Mouse (Mus musculus): ENCODE results near the gene Fam45a. TPM values are rescaled to one million over a fixed set of nuclear protein-coding genes. Genes with fewer than 3 reads are reported as not detected.
A peak's percentile ranks its signal among the peaks of the same experiment; 100 is the strongest.

Gene Fam45a
- total and polyA plus RNA-seq, 2 experiments from 2014 or later, result 39.8 to 46.4 TPM

GRCm38 (mm10) chr19:60788214-60788960 lies 23.0 kb upstream of the Fam45a start:
- Histone ChIP-seq H3K9ac (replicated peaks; ENCODE audit: low read length, poor library complexity, severe bottlenecking) (no peak overlapping the region), H3K4me3 (ENCODE audit: low read depth, low read length) (peak overlapping the region; percentile 5; the same call in 1 of the 2 replicates), H3K9me3 (ENCODE audit: low read length) (no peaks in the 10 kb centered on the region), H3K4me2 (ENCODE audit: low read depth, low read length, poor library complexity, severe bottlenecking) (peak overlapping the region; percentile 73), H3K27ac (ENCODE audit: low read depth, low read length) (no peak overlapping the region), H3K4me1 (ENCODE audit: insufficient read depth, low read length) (peaks cover 3% of the 10 kb centered on the region; the same call in 1 of the 2 replicates), H3K27me3 (ENCODE audit: insufficient read depth, low read length) (no peaks in the 10 kb centered on the region), H3K36me3 (ENCODE audit: insufficient read depth, low read length) (no peaks in the 10 kb centered on the region)
- DNase-seq (ENCODE audit: low spot score), result no peak
- WGBS, result 39% methylated on average over 6 of the region's 6 CpGs
- TF ChIP-seq CTCF (IDR thresholded peaks at IDR 0.05), result no peak
- no peak for ATAC-seq (ENCODE audit: low FRiP score)

GRCm38 (mm10) chr19:60789452-60789851 lies 21.9 kb upstream of the Fam45a start:
- H3K36me3 ChIP-seq (ENCODE audit: insufficient read depth, low read length), result no peaks in the 10 kb centered on the region
- H3K9me3 ChIP-seq (ENCODE audit: low read length), result no peaks in the 10 kb centered on the region
- peaks cover 3% of the 10 kb centered on the region; the same call in 1 of the 2 replicates for H3K4me1 ChIP-seq (ENCODE audit: insufficient read depth, low read length)
- DNase-seq (ENCODE audit: low spot score) (no peak), ATAC-seq (ENCODE audit: low FRiP score) (no peak)
- H3K27me3 ChIP-seq (ENCODE audit: insufficient read depth, low read length), result no peaks in the 10 kb centered on the region
- no peak for TF ChIP-seq CTCF (IDR thresholded peaks at IDR 0.05)
- peak overlapping the region; percentile 97 for H3K4me3 ChIP-seq (ENCODE audit: low read depth, low read length)
- 2% methylated on average over 7 of the region's 7 CpGs for WGBS
- H3K4me2 ChIP-seq (ENCODE audit: low read depth, low read length, poor library complexity, severe bottlenecking), result peak overlapping the region; percentile 73
- peak overlapping the region; percentile 100 for H3K9ac ChIP-seq (replicated peaks; ENCODE audit: low read length, poor library complexity, severe bottlenecking)
- peak overlapping the region; percentile 98; the same call in 1 of the 2 replicates for H3K27ac ChIP-seq (ENCODE audit: low read depth, low read length)

GRCm38 (mm10) chr19:60789919-60790506 lies 21.4 kb upstream of the Fam45a start:
- peak; percentile 42 for DNase-seq (ENCODE audit: low spot score)
- Histone ChIP-seq H3K27ac (ENCODE audit: low read depth, low read length) (peak overlapping the region; percentile 98), H3K9ac (replicated peaks; ENCODE audit: low read length, poor library complexity, severe bottlenecking) (peak overlapping the region; percentile 100), H3K4me3 (ENCODE audit: low read depth, low read length) (peak overlapping the region; percentile 97), H3K9me3 (ENCODE audit: low read length) (no peaks in the 10 kb centered on the region), H3K4me2 (ENCODE audit: low read depth, low read length, poor library complexity, severe bottlenecking) (peak overlapping the region; percentile 73), H3K4me1 (ENCODE audit: insufficient read depth, low read length) (peaks cover 3% of the 10 kb centered on the region; the same call in 1 of the 2 replicates), H3K36me3 (ENCODE audit: insufficient read depth, low read length) (no peaks in the 10 kb centered on the region), H3K27me3 (ENCODE audit: insufficient read depth, low read length) (no peaks in the 10 kb centered on the region)
- WGBS, result under 1% methylated on average over 47 of the region's 60 CpGs
- ATAC-seq (ENCODE audit: low FRiP score), result peak; percentile 74
- TF ChIP-seq CTCF (IDR thresholded peaks at IDR 0.05), result no peak

- H3K27me3 ChIP-seq (ENCODE audit: insufficient read depth, low read length), result no peaks in the 10 kb centered on the region
- no peaks in the 10 kb centered on the region for H3K36me3 ChIP-seq (ENCODE audit: insufficient read depth, low read length)
- peak within 1 kb of the TSS; percentile 100 for H3K9ac ChIP-seq (replicated peaks; ENCODE audit: low read length, poor library complexity, severe bottlenecking)
- WGBS, result under 1% methylated on average over 51 of the region's 57 CpGs
- peak; percentile 96 for ATAC-seq (ENCODE audit: low FRiP score)
- DNase-seq (ENCODE audit: low spot score), result peak; percentile 97
- H3K4me1 ChIP-seq (ENCODE audit: insufficient read depth, low read length), result peaks cover 3% of the 10 kb centered on the region; the same call in 1 of the 2 replicates
- peak within 1 kb of the TSS; percentile 98 for H3K27ac ChIP-seq (ENCODE audit: low read depth, low read length)
- H3K4me3 ChIP-seq (ENCODE audit: low read depth, low read length), result peak within 1 kb of the TSS; percentile 97
- TF ChIP-seq CTCF (IDR thresholded peaks at IDR 0.05), result peak; percentile 36
- H3K4me2 ChIP-seq (ENCODE audit: low read depth, low read length, poor library complexity, severe bottlenecking), result peak within 1 kb of the TSS; percentile 73
- no peaks in the 10 kb centered on the region for H3K9me3 ChIP-seq (ENCODE audit: low read length)
Observed at GRCm38 (mm10) chr19:60790551-60791161, 20.7 kb upstream of the Fam45a start, which contains the start of gene Eif3a. Gene Eif3a, minus strand, starts transcription at chr19:60790658.

- Histone ChIP-seq H3K27me3 (ENCODE audit: insufficient read depth, low read length) (no peaks in the 10 kb centered on the region), H3K4me3 (ENCODE audit: low read depth, low read length) (peak overlapping the region; percentile 97), H3K9ac (replicated peaks; ENCODE audit: low read length, poor library complexity, severe bottlenecking) (peak overlapping the region; percentile 100), H3K27ac (ENCODE audit: low read depth, low read length) (peak overlapping the region; percentile 98), H3K9me3 (ENCODE audit: low read length) (no peaks in the 10 kb centered on the region), H3K36me3 (ENCODE audit: insufficient read depth, low read length) (no peaks in the 10 kb centered on the region), H3K4me2 (ENCODE audit: low read depth, low read length, poor library complexity, severe bottlenecking) (peak overlapping the region; percentile 73), H3K4me1 (ENCODE audit: insufficient read depth, low read length) (peaks cover 3% of the 10 kb centered on the region; the same call in 1 of the 2 replicates)
- 10% methylated on average over 9 of the region's 9 CpGs for WGBS
- ATAC-seq (ENCODE audit: low FRiP score) (no peak), DNase-seq (ENCODE audit: low spot score) (no peak)
- TF ChIP-seq CTCF (IDR thresholded peaks at IDR 0.05), result no peak
Observed at GRCm38 (mm10) chr19:60791164-60791563, 20.2 kb upstream of the Fam45a start.
